ENCODE assay signal across 18 mouse cellular contexts in genomic region chr19:6052516-6052915, GRCm38 (mm10). TPM values are rescaled to one million over a fixed set of nuclear protein-coding genes. Genes with fewer than 3 reads are reported as not detected.
DNase-seq lines count a peak whose midpoint lies in the region; ATAC-seq lines count a peak whose summit lies in the region.
"Had no signal": no experiment of that assay in that cellular context is flagged by ENCODE, and none has a peak within 500 bp of the region (broad histone marks: within the 10 kb centered on the region; RNA-seq: fewer than 3 reads in every experiment).

No protein-coding gene starts in this region.

- WGBS in forebrain, embryonic 11.5 days: 84% methylated on average over 7 of the region's 7 CpGs
- WGBS in forebrain, embryonic 16.5 days: 88% methylated on average over 7 of the region's 7 CpGs
- WGBS in neural tube, embryonic 13.5 days: 81% methylated on average over 7 of the region's 7 CpGs

- no peak overlapping the region for H3K27ac ChIP-seq in forebrain, embryonic 11.5 days (ENCODE audit: low read depth, low read length)
- no peak overlapping the region for H3K27ac ChIP-seq in forebrain, embryonic 16.5 days (ENCODE audit: low read length)
- H3K27ac ChIP-seq in neural tube, embryonic 13.5 days (replicated peaks): no peak overlapping the region
- H3K27ac ChIP-seq: heart, embryonic 10.5 days had no signal

- no peak overlapping the region for H3K9ac ChIP-seq in forebrain, embryonic 11.5 days (ENCODE audit: low read length)
- H3K9ac ChIP-seq in forebrain, embryonic 16.5 days (replicated peaks; ENCODE audit: low read depth, low read length): no peak overlapping the region
- H3K9ac ChIP-seq in neural tube, embryonic 13.5 days: 0 out of 2 replicates have a peak overlapping the region, but pooled peaks have one; percentile 22
- H3K9ac ChIP-seq: forebrain, postnatal 0 days had no signal

- peaks cover 34% of the 10 kb centered on the region for H3K36me3 ChIP-seq in forebrain, embryonic 11.5 days (ENCODE audit: control insufficient read depth, insufficient read depth, low read length)
- H3K36me3 ChIP-seq in forebrain, embryonic 16.5 days (ENCODE audit: control insufficient read depth, insufficient read depth): peaks cover 38% of the 10 kb centered on the region
- H3K36me3 ChIP-seq in neural tube, embryonic 13.5 days: peaks cover 80% of the 10 kb centered on the region

- DNase-seq in adrenal gland, postnatal 10 days: peak; percentile 58
- no peak for DNase-seq in adrenal gland, postnatal 4 days (ENCODE audit: low spot score in 2 of 2)
- peak; percentile 43 for DNase-seq in forebrain, embryonic 11.5 days (ENCODE audit: low spot score)
- DNase-seq in neural tube, embryonic 10.5 days (ENCODE audit: extremely low spot score, low spot score): no peak
- no peak for DNase-seq in thymus, postnatal 0 days (ENCODE audit: low spot score)
- DNase-seq: cerebellum, postnatal 25 days; forebrain, postnatal 0 days; heart, postnatal 10 days; kidney, adult 2 months; kidney, postnatal 14 days; lung, adult 2 months; thymus, postnatal 36 days had no signal

- no peaks in the 10 kb centered on the region for H3K27me3 ChIP-seq in forebrain, embryonic 11.5 days (ENCODE audit: control insufficient read depth, insufficient read depth, low read length)
- H3K27me3 ChIP-seq in forebrain, embryonic 16.5 days (replicated peaks; ENCODE audit: control insufficient read depth, insufficient read depth, low read length): no peaks in the 10 kb centered on the region
- H3K27me3 ChIP-seq in neural tube, embryonic 13.5 days: no peaks in the 10 kb centered on the region
- H3K27me3 ChIP-seq: megakaryocyte, embryonic 14.5 days had no signal

- no peak for ATAC-seq in forebrain, embryonic 11.5 days (replicated peaks; ENCODE audit: low FRiP score)
- no peak for ATAC-seq in forebrain, embryonic 16.5 days
- no peak for ATAC-seq in neural tube, embryonic 13.5 days (ENCODE audit: low read depth)
- ATAC-seq: forebrain, postnatal 0 days; midbrain, embryonic 16.5 days had no signal

- H3K4me1 ChIP-seq in forebrain, embryonic 11.5 days (replicated peaks; ENCODE audit: control insufficient read depth, insufficient read depth, low read length): peaks cover 12% of the 10 kb centered on the region
- H3K4me1 ChIP-seq in forebrain, embryonic 16.5 days (replicated peaks; ENCODE audit: control insufficient read depth, insufficient read depth, low read length): peaks cover 19% of the 10 kb centered on the region
- H3K4me1 ChIP-seq in neural tube, embryonic 13.5 days (replicated peaks): peaks cover 25% of the 10 kb centered on the region

- H3K4me3 ChIP-seq in forebrain, embryonic 11.5 days (ENCODE audit: low read depth, low read length): no peak overlapping the region
- H3K4me3 ChIP-seq in forebrain, embryonic 16.5 days (replicated peaks; ENCODE audit: low read length): no peak overlapping the region
- no peak overlapping the region for H3K4me3 ChIP-seq in neural tube, embryonic 13.5 days
- H3K4me3 ChIP-seq: erythroblast, embryonic 14.5 days; heart, embryonic 10.5 days; megakaryocyte, embryonic 14.5 days had no signal

- no peak overlapping the region for H3K4me2 ChIP-seq in forebrain, embryonic 11.5 days (ENCODE audit: low read depth, low read length, severe bottlenecking)
- H3K4me2 ChIP-seq in forebrain, embryonic 16.5 days (ENCODE audit: low read length): no peak overlapping the region
- H3K4me2 ChIP-seq in neural tube, embryonic 13.5 days: no peak overlapping the region

- H3K9me3 ChIP-seq in forebrain, embryonic 11.5 days (ENCODE audit: control insufficient read depth, low read length): no peaks in the 10 kb centered on the region
- no peaks in the 10 kb centered on the region for H3K9me3 ChIP-seq in forebrain, embryonic 16.5 days (ENCODE audit: control insufficient read depth, low read length)
- no peaks in the 10 kb centered on the region for H3K9me3 ChIP-seq in neural tube, embryonic 13.5 days
- H3K9me3 ChIP-seq: heart, embryonic 10.5 days; megakaryocyte, embryonic 14.5 days had no signal

RNA-seq across cellular contexts. Expression of gene Mrpl49, which starts 5.1 kb away (rescaled TPM):
- 10 to 100 TPM; 58.2 to 59.4 TPM for total RNA-seq in adrenal gland, postnatal 10 days (2021)
- 10 to 100 TPM; 55.6 to 63.5 TPM for total RNA-seq in adrenal gland, postnatal 4 days (2021)
- 86.8 and 89.2 TPM in 2 replicates for polyA plus RNA-seq in forebrain, embryonic 11.5 days (2014; fragmentation: Nextera tagmentation; extraction: Ambion mirVana)
- polyA plus RNA-seq in forebrain, embryonic 16.5 days (2015; fragmentation: Nextera tagmentation; extraction: Ambion mirVana): 65.0 and 74.0 TPM in 2 replicates
- 65.5 and 68.2 TPM in 2 replicates for polyA plus RNA-seq in neural tube, embryonic 13.5 days (2015; fragmentation: Nextera tagmentation; extraction: Ambion mirVana)
- polyA plus RNA-seq in thymus, postnatal 0 days (2015; fragmentation: Nextera tagmentation; extraction: Ambion mirVana): 65.2 and 71.4 TPM in 2 replicates

RNA-seq across cellular contexts. Expression of gene Fau, which starts 5.1 kb away (rescaled TPM):
- 1,000 to 10,000 TPM; 1,154 to 1,182 TPM for total RNA-seq in adrenal gland, postnatal 10 days (2021)
- 1,000 to 10,000 TPM; 1,446 to 1,549 TPM for total RNA-seq in adrenal gland, postnatal 4 days (2021)
- polyA plus RNA-seq in forebrain, embryonic 11.5 days (2014; fragmentation: Nextera tagmentation; extraction: Ambion mirVana): 729 and 755 TPM in 2 replicates
- 493 and 512 TPM in 2 replicates for polyA plus RNA-seq in forebrain, embryonic 16.5 days (2015; fragmentation: Nextera tagmentation; extraction: Ambion mirVana)
- 578 and 624 TPM in 2 replicates for polyA plus RNA-seq in neural tube, embryonic 13.5 days (2015; fragmentation: Nextera tagmentation; extraction: Ambion mirVana)
- 1,297 and 1,312 TPM in 2 replicates for polyA plus RNA-seq in thymus, postnatal 0 days (2015; fragmentation: Nextera tagmentation; extraction: Ambion mirVana)

RNA-seq across cellular contexts. Expression of gene Syvn1, which starts 6.1 kb away (rescaled TPM):
- 10 to 100 TPM; 40.5 to 43.7 TPM for total RNA-seq in adrenal gland, postnatal 10 days (2021)
- 10 to 100 TPM; 45.8 to 48.1 TPM for total RNA-seq in adrenal gland, postnatal 4 days (2021)
- 29.1 and 35.8 TPM in 2 replicates for polyA plus RNA-seq in forebrain, embryonic 11.5 days (2014; fragmentation: Nextera tagmentation; extraction: Ambion mirVana)
- 22.6 and 30.3 TPM in 2 replicates for polyA plus RNA-seq in forebrain, embryonic 16.5 days (2015; fragmentation: Nextera tagmentation; extraction: Ambion mirVana)
- 36.2 and 37.0 TPM in 2 replicates for polyA plus RNA-seq in neural tube, embryonic 13.5 days (2015; fragmentation: Nextera tagmentation; extraction: Ambion mirVana)
- 15.1 and 16.5 TPM in 2 replicates for polyA plus RNA-seq in thymus, postnatal 0 days (2015; fragmentation: Nextera tagmentation; extraction: Ambion mirVana)

RNA-seq across cellular contexts. Expression of gene Znhit2, which starts 8.5 kb away (rescaled TPM):
- total RNA-seq in adrenal gland, postnatal 10 days (2021): 10 to 100 TPM; 21.6 to 26.1 TPM
- 10 to 100 TPM; 28.0 to 31.0 TPM for total RNA-seq in adrenal gland, postnatal 4 days (2021)
- 39.6 and 42.5 TPM in 2 replicates for polyA plus RNA-seq in forebrain, embryonic 11.5 days (2014; fragmentation: Nextera tagmentation; extraction: Ambion mirVana)
- 30.1 and 31.0 TPM in 2 replicates for polyA plus RNA-seq in forebrain, embryonic 16.5 days (2015; fragmentation: Nextera tagmentation; extraction: Ambion mirVana)
- polyA plus RNA-seq in neural tube, embryonic 13.5 days (2015; fragmentation: Nextera tagmentation; extraction: Ambion mirVana): 28.1 and 33.7 TPM in 2 replicates
- polyA plus RNA-seq in thymus, postnatal 0 days (2015; fragmentation: Nextera tagmentation; extraction: Ambion mirVana): 48.3 and 55.4 TPM in 2 replicates

RNA-seq across cellular contexts. Expression of gene Tm7sf2, which starts 15.7 kb away (rescaled TPM):
- 10 to 100 TPM; 14.3 to 15.9 TPM for total RNA-seq in adrenal gland, postnatal 10 days (2021)
- total RNA-seq in adrenal gland, postnatal 4 days (2021): 10 to 100 TPM; 17.0 to 25.1 TPM
- 31.7 and 33.3 TPM in 2 replicates for polyA plus RNA-seq in forebrain, embryonic 11.5 days (2014; fragmentation: Nextera tagmentation; extraction: Ambion mirVana)
- polyA plus RNA-seq in forebrain, embryonic 16.5 days (2015; fragmentation: Nextera tagmentation; extraction: Ambion mirVana): 34.0 and 41.3 TPM in 2 replicates
- polyA plus RNA-seq in neural tube, embryonic 13.5 days (2015; fragmentation: Nextera tagmentation; extraction: Ambion mirVana): 48.4 and 49.6 TPM in 2 replicates
- polyA plus RNA-seq in thymus, postnatal 0 days (2015; fragmentation: Nextera tagmentation; extraction: Ambion mirVana): 10.1 and 10.3 TPM in 2 replicates

Comparison
In these comparisons a context has a peak if more than half of its experiments do, and no peak if none do; other contexts are left out.
1. DNase-seq: peak in adrenal gland, postnatal 10 days (single experiment) and forebrain, embryonic 11.5 days (single experiment); none in adrenal gland, postnatal 4 days (0 of 2), neural tube, embryonic 10.5 days (single experiment) and thymus, postnatal 0 days (single experiment).